Mouse (Mus musculus) lung, adult 2 months (tissue): ENCODE results near the gene Zfp202. TPM values are rescaled to one million over a fixed set of nuclear protein-coding genes. Genes with fewer than 3 reads are reported as not detected.

Experiments used
- DNase-seq: peaks from one replicate; pipeline ENCODE4 v3.0.0; 2022
- H3K4me1 ChIP-seq: fragments of 200-500 bp; 2 replicates; pipeline ENCODE4 v1.6.1; 2011; ENCODE audit warnings: low read length; ENCODE audit not compliant: control insufficient read depth, insufficient read depth
- H3K4me3 ChIP-seq: fragments of 200-500 bp; replicated peaks from 2 replicates; pipeline ENCODE3; 2011; ENCODE audit warnings: low read depth, mild to moderate bottlenecking, control low read depth, low read length; ENCODE audit errors: extremely low read depth
- CTCF ChIP-seq: fragments of 200-500 bp; IDR thresholded peaks from 2 replicates; pipeline ENCODE4 v1.5.1; 2011; ENCODE audit warnings: mild to moderate bottlenecking, low read length, control low read depth; ENCODE audit not compliant: insufficient read depth
- POLR2A ChIP-seq: fragments of 200-500 bp; IDR thresholded peaks from 2 replicates; pipeline ENCODE4 v1.6.1; 2011; ENCODE audit warnings: low read depth, mild to moderate bottlenecking, control low read depth, low read length, borderline replicate concordance; ENCODE audit errors: extremely low read depth
- WGBS: fragments of 180-500 bp; shearing (Covaris S2); methylation state at CpG from one replicate; pipeline ENCODE4 v1.1.7; 2018; 5-methylcytosine and 5-hydroxymethylcytosine counted together
- polyA plus RNA-seq: library from polyadenylated mRNA; depleted of rRNA; stranded (reverse); fragments of >200 nt; gene quantifications from 2 replicates; pipeline ENCODE4 v1.2.3, GENCODE M21; 2012

Zfp202 gene
- polyA plus RNA-seq, 1 experiment, result 1.1 TPM

DNA sequence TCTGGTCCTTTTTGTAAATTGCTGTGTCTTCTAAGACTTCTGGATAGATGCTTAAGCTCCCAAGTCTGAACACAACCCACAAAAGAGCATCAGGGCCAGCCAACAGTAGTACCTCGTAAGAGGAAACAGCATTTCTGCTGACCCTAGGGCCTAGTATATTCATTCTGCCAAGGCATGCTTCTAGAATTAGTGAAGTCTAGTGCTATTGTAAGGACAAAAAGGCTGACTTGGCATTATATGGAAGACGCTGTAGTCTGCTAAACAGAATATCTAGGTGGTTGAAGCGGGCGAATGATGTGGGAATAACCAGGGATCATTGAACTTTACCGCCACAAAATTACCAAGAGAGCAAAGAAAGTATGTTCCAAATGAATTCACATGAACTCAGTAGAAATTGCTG lies 21.9 kb downstream of the Zfp202 start:
- H3K4me1 ChIP-seq, result no peaks in the 10 kb centered on the region
- WGBS, result 96% methylated on average over 5 of the region's 5 CpGs
- no peak overlapping the region for H3K4me3 ChIP-seq
- TF ChIP-seq POLR2A (no peak), CTCF (no peak)
- no peak for DNase-seq

GRCm38 (mm10) chr9:40216651-40217050 lies 24.5 kb downstream of the Zfp202 start:
- Histone ChIP-seq H3K4me1 (no peaks in the 10 kb centered on the region), H3K4me3 (no peak overlapping the region)
- DNase-seq, result no peak
- no peak for TF ChIP-seq CTCF
- TF ChIP-seq POLR2A, result no peak
- 68% methylated on average over 4 of the region's 4 CpGs for WGBS

GRCm38 (mm10) chr9:40224289-40224688 lies 32.2 kb downstream of the Zfp202 start:
- Histone ChIP-seq H3K4me3 (no peak overlapping the region), H3K4me1 (no peaks in the 10 kb centered on the region)
- WGBS, result 71% methylated on average over 4 of the region's 4 CpGs
- TF ChIP-seq POLR2A (no peak), CTCF (no peak)
- DNase-seq, result no peak

DNA sequence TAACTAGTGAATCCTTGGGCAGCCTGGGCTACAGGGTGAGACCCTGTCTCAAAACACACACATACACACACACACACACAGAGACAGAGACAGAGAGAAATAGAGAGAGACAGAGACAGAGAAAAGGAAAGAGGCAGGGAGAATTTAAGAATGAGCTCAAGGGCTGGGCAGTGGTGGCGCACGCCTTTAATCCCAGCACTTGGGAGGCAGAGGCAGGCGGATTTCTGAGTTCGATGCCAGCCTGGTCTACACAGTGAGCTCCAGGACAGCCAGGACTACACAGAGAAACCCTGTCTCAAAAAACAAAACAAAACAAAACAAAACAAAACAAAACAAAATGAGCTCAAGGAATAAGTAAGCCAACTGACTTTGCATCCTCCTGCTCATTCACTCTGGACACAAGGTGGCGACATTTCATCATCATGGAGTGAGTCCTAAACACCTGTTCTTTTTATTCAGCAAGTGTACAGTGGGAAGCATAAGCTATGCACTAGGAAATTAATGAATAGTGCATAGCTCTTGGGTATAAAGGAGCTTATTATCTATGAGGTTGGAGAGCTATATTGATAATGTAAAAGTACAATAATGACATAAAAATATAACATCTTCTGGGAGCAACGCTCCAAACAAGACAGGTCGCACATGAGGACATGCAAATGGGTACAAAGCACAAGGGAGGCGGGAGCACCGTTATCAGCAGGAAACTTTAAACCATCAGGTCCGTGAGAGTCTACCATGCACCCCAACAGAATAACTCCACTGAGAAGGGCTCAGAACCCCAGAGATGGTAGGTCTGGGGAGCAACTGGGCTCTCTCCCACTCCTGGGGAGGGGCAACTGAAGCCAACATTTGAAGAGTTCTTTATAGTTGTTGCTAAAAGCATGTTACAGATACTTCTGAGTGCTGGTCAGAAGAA lies 36.0 kb downstream of the Zfp202 start:
- DNase-seq, result no peak
- whole genome bisulfite sequencing, result 68% methylated on average over 10 of the region's 10 CpGs
- no peak for TF ChIP-seq POLR2A
- TF ChIP-seq CTCF, result peak; percentile 27; the same call in 1 of the 2 replicates

GRCm38 (mm10) chr9:40228804-40229331 lies 36.8 kb downstream of the Zfp202 start:
- no peak for DNase-seq
- WGBS, result 39% methylated on average over 6 of the region's 6 CpGs
- H3K4me3 ChIP-seq, result no peak overlapping the region
- H3K4me1 ChIP-seq, result no peaks in the 10 kb centered on the region
- TF ChIP-seq CTCF (no peak), POLR2A (no peak)

More for the DNA sequence above, 36.0 kb downstream of the Zfp202 start:
- no peaks in the 10 kb centered on the region for H3K4me1 ChIP-seq
- no peak overlapping the region for H3K4me3 ChIP-seq

GRCm38 (mm10) chr9:40229479-40229878 lies 37.4 kb downstream of the Zfp202 start:
- Histone ChIP-seq H3K4me1 (no peaks in the 10 kb centered on the region), H3K4me3 (no peak overlapping the region)
- TF ChIP-seq CTCF (no peak), POLR2A (no peak)
- no peak for DNase-seq
- WGBS, result 43% methylated on average over 5 of the region's 5 CpGs

DNA sequence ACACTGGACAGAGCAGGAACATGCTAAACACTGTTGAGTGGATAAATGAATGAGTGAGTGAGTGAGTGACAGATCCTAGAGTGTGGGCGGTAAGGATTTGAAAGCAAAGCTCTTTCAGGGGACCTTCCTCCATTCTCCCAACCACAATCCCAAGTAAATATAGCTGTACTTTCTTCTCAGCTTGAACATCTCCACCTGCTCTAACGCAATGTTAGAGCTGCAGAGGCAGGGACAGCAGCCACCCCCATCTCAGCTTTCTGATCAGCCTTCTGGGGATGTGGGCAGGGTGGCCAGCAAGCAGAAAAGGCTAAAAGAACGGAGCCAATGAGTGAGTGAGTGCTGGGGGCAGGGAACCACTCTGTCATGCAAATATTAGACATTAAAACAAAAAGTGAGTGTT lies 38.9 kb downstream of the Zfp202 start:
- no peaks in the 10 kb centered on the region for H3K4me1 ChIP-seq
- no peak for DNase-seq
- TF ChIP-seq CTCF (no peak), POLR2A (no peak)
- 78% methylated on average over 3 of the region's 3 CpGs for WGBS
- no peak overlapping the region for H3K4me3 ChIP-seq

GRCm38 (mm10) chr9:40234233-40235072 lies 42.3 kb downstream of the Zfp202 start:
- TF ChIP-seq CTCF (no peak), POLR2A (no peak)
- Histone ChIP-seq H3K4me1 (no peaks in the 10 kb centered on the region), H3K4me3 (no peak overlapping the region)
- WGBS, result 71% methylated on average over 10 of the region's 10 CpGs
- DNase-seq, result no peak

DNA sequence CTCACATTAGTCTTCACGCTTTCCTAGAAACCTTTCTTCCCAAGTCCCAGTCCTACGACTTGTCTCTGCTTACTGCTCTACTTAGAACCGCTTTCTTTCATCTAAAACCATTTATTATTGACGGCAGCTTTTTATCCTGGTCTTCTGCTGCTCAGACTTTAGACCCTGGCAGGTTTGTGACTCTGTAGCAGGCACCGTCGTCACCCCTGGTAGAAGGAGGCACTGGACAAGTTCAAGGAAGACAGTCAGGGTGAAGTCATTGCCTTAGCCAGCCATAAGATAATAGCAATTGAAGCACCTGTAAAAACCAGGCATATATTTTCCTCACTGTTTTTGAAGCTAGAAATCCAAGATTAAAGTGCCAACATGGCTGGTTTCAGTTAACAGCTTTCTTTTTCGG lies 43.1 kb downstream of the Zfp202 start:
- TF ChIP-seq POLR2A (no peak), CTCF (no peak)
- WGBS, result 91% methylated on average over 7 of the region's 7 CpGs
- Histone ChIP-seq H3K4me1 (no peaks in the 10 kb centered on the region), H3K4me3 (no peak overlapping the region)
- no peak for DNase-seq

- Histone ChIP-seq H3K4me1 (no peaks in the 10 kb centered on the region), H3K4me3 (no peak overlapping the region)
- TF ChIP-seq CTCF (no peak), POLR2A (no peak)
- WGBS, result 58% methylated on average over 4 of the region's 4 CpGs
- no peak for DNase-seq
These were observed 47.6 kb downstream of the Zfp202 start for GRCm38 (mm10) chr9:40239749-40240148.
